Mouse (Mus musculus) large intestine, adult 2 months (tissue): ENCODE measurements around the gene Ttc28. TPM values are rescaled to one million over a fixed set of nuclear protein-coding genes. Genes with fewer than 3 reads are reported as not detected.

Experiments
- DNase-seq: peaks from one replicate; pipeline ENCODE4 v3.0.0-alpha.2; 2012; ENCODE audit warnings: low read depth, low spot score
- WGBS: fragments of 180-500 bp; shearing (Covaris S2); methylation state at CpG from one replicate; pipeline ENCODE4 v1.1.7; 2018; 5-methylcytosine and 5-hydroxymethylcytosine counted together
- polyA plus RNA-seq: library from polyadenylated mRNA; depleted of rRNA; stranded (reverse); fragments of >200 nt; gene quantifications from 2 replicates; pipeline ENCODE4 v1.2.3, GENCODE M21; 2012

Gene Ttc28
- polyA plus RNA-seq, 1 experiment = 1.1 TPM

GRCm38 (mm10) chr5:111115519-111116350 lies 236.1 kb downstream of the Ttc28 start:
- 76% methylated on average over 15 of the region's 15 CpGs for WGBS
- no peak for DNase-seq

GRCm38 (mm10) chr5:111119805-111120204 lies 240.2 kb downstream of the Ttc28 start:
- WGBS = 66% methylated on average over 3 of the region's 3 CpGs
- no peak for DNase-seq

DNA sequence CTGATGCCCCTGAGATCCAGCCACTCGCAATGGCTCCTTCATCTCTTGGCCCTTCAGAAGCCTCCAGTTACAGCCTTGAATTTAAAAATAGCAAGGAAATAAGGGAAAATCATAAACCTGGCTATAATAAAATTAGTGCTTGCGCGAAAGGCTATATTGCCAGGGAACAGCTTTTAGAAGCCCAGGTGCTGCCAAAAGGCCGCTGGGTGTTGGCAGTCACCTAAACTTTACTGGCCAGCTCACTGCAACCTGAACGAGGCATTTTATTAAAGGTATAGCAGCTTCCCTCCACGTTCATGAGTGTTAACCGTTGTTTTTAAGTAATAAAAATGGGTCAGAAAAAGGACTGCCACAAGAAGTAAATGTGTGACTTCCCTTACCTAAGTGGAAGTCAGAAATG lies 240.7 kb downstream of the Ttc28 start:
- peak; percentile 29 for DNase-seq
- 34% methylated on average over 7 of the region's 7 CpGs for WGBS

GRCm38 (mm10) chr5:111120705-111121420 lies 241.3 kb downstream of the Ttc28 start:
- 61% methylated on average over 10 of the region's 10 CpGs for WGBS
- DNase-seq = no peak

DNA sequence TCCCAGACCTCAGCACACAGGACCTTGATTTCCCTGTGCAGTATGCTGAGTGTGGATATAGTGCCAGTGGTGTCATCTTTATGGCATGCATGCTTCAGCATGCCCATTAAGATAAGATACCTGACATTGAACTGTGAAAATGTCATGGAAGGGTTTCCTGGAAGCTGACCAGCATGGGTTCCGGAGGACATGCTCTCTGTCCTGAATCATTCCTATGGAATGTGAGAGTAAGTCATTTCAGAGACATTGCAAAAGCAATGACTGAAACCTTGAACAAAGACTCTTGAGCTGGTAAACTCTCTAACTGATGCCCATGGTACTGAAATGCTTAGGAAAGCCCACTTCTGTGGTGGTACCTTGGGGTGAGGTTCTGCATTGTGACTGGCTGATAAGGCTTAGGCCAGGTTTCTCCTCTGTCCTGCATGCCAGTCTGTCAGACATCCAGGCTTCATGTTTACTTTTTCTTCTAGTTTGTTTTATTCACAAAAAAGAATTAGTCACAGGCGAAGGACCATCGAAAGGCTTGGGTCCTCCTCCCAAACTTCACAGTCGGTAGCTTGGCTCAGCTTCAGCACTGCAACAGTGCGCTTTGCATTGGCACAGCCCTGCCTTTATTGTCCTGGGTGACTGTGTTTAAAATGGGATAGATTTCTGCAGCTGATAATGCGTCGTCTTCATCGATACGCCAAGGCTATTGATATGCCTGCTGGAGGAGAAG lies 242.9 kb downstream of the Ttc28 start:
- WGBS = 49% methylated on average over 9 of the region's 9 CpGs
- DNase-seq = no peak

GRCm38 (mm10) chr5:111123050-111123746 lies 243.6 kb downstream of the Ttc28 start:
- 80% methylated on average over 12 of the region's 12 CpGs for WGBS
- no peak for DNase-seq

GRCm38 (mm10) chr5:111124620-111125200 lies 245.1 kb downstream of the Ttc28 start:
- DNase-seq = no peak
- WGBS = 76% methylated on average over 7 of the region's 7 CpGs

DNA sequence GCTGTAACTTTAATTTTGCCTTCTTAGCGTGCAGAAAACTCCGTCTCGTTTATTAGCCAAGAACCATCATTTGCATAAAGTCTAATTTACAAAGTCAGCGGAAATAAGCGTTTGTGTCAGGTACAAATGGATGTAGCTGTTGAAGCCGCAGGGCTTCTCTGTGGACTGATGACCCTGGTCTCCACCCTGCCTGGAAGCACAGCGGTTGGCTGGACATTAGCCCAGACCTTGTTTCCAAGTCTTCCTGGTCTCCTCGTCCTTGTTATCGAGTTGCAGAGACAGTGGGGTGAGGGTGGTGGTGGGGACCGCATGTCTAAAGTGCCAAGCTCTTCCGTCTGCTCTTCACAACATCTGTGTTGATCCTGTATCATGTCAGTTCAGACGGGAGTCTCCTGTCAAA lies 246.1 kb downstream of the Ttc28 start:
- 79% methylated on average over 12 of the region's 12 CpGs for WGBS

DNA sequence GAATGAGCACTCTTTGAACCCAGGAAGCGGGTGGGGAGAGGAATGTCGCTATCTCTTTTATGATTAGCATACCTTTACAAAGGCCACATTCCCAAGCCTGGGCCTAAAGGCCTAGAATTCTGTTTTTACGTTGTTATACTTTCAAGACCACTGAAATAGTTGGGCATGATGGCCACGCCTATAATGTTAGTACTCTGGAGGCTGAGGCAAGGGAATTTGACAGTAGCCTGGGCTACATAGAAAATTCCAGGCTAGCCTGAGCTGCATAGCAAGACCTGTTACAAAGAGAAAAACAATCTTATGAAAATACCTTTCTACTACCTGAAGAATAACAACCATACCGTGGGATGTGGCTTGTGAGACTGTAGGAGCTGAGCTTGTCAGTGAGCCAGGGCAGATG lies 248.2 kb downstream of the Ttc28 start:
- DNase-seq = no peak
- WGBS = 69% methylated on average over 5 of the region's 5 CpGs

More for the DNA sequence above, 246.1 kb downstream of the Ttc28 start:
- DNase-seq = no peak

DNA sequence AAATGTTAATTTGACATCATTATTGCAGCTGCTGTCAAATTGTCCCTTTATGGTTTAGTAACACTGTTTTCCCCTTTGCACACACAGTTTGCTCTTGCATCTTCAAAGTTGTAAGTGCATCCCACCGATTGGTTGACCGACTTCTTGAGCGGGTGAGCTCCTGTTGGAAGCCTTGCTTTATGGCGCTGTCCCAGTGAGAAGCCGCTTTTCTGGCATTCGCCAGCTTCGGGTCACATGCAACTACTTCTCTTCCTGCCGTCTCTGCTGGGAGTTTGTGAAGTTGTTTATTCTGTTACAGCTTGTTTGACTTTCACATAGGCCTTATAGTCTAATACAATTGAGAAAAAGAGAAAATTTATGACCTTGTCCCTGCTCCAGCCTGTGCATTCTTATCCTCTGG lies 250.5 kb downstream of the Ttc28 start:
- DNase-seq = no peak
- WGBS = 68% methylated on average over 8 of the region's 8 CpGs

GRCm38 (mm10) chr5:111131561-111131960 lies 252.0 kb downstream of the Ttc28 start:
- WGBS = 94% methylated on average over 18 of the region's 18 CpGs
- no peak for DNase-seq

- WGBS = 89% methylated on average over 5 of the region's 5 CpGs
- no peak for DNase-seq
These were observed 253.5 kb downstream of the Ttc28 start for GRCm38 (mm10) chr5:111133150-111133549.

DNA sequence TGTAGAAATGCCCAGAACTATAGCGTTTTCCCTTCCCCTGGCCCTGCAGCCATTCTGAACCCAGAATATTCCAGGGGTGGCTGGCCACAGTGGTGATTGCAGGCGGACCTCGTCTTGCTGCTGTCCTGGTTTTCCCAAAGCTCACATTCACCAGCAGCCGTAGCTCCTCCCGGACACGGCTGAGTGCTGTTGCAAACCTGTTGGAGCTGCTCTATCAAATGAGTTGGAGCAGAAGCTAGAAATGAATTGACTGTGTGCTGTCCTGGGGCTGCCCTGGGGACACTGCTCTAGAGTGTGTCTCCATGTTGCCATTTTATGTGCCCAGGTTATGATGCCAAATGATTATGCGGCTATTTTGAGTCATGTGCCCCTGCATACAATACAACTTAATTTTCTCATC lies 254.2 kb downstream of the Ttc28 start:
- WGBS = 86% methylated on average over 7 of the region's 7 CpGs
- no peak for DNase-seq

DNA sequence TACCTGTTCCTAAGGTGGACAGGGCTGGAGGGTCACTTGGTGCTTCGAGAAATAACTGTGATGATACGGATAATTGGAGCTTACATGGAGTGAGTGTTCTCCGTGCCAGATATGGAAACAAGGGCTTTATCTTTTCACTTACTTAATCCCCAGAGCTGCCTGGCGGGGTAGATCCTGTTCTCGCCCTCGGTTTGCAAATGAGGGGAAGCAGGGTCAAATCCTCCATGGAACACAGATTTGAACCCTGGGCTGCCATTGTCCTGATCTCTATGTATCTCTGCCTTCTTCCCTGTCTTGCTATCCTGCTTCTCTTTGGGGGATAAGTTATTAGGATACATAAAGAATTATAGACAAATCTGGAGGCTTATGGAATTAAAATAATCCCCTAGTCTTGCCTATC lies 257.7 kb downstream of the Ttc28 start:
- DNase-seq = no peak
- WGBS = 83% methylated on average over 6 of the region's 6 CpGs

- DNase-seq = no peak
- 72% methylated on average over 13 of the region's 13 CpGs for WGBS
These were observed 258.1 kb downstream of the Ttc28 start for GRCm38 (mm10) chr5:111137742-111138141.

DNA sequence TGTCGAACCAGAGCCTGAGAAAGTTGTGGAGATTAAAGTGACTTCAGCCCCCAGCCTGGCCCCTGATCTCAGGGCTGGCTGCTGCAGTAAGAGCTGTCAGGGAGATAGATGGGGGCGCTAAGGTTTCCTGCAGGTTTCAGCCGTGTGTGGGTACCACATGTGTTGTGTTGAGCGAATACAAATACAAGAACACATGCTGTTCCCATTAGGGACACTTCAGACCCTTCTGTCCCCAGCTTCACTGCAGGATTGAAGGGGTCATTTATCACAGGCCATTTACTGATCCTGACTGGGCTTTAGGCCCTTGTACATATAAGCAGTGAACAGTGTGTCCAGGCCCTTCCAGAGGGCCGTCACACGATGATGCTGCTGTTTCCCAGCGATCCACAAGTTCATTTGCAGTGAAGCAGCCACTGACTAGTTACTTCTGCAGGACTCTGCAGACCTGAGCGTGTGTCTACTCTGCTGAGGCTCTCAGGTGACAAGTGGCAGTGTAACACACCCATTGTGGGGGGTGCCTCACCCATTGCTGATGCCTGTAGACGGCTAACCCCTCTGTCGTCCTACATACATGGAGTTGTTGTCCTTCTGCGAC lies 258.7 kb downstream of the Ttc28 start:
- WGBS = 64% methylated on average over 11 of the region's 11 CpGs
- DNase-seq = no peak

GRCm38 (mm10) chr5:111138927-111139565 lies 259.4 kb downstream of the Ttc28 start:
- WGBS = 63% methylated on average over 7 of the region's 7 CpGs
- no peak for DNase-seq

GRCm38 (mm10) chr5:111139622-111140021 lies 260.0 kb downstream of the Ttc28 start:
- 61% methylated on average over 14 of the region's 14 CpGs for WGBS
- DNase-seq = no peak
